Mouse (Mus musculus): Measurements from ENCODE around the gene Tbc1d2b.
A peak's percentile ranks its signal among the peaks of the same experiment; 100 is the strongest.

The Tbc1d2b gene

DNA sequence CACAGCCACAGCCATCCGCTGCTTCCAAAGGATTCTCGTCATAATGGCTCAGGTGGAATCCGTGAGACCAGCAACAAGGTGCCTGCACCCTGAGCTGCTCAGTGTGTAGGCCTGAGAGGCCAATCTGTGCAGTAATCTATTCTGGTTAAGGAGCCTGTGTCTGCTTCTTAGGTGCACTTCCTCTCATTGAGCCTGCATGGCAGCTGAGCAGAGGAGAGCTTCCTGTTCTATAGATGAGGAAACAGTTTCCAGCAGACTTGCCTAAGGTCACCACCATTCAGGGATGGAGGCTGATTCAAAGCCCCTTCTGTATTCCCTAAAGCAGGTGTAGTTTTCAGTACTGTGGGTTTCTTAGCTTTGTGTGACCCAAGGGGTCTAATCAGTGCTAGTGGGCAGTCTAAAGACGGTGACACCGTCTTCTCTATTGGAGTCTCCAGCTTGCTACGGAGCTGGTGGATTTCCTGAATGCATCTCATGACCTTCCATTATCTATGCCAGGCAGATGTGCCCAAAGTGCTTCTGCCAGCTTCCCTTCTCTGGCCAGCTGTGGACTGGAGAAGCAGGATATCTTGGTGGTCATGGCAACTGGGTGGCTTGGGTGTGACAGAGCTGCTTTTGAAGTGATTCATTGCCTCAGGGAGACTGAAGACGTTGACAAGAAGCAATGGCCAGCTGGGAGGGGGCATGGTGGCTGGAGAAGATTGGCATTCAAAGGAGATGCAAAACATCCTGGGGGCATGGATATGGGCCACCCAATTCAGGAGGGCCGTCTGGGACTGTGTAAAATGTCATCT is 97.9 kb downstream of the Tbc1d2b start:
- no peak for DNase-seq (ENCODE audit: low spot score in 2 of 2)

GRCm38 (mm10) chr9:90171421-90171820 is 99.2 kb downstream of the Tbc1d2b start:
- no peak for DNase-seq (ENCODE audit: low spot score in 2 of 2)

DNA sequence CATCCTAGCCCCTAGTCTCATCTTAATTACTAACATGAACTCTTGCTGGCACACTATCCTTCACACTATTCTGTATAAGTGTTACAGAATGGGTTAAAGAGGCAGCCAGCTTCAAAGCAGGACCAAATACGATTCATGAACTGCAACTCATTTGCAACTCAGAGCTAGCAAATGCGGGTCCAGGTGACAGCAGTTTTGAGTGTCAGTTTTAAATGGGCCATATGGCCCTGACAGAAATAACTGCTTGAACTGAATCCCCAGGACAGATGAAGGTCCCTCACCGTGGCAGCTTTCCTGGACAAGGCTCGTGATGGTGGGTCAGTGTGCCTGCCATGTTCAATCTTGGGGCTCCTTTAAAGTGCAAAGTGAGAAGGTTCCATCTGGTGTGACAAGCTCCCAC is 100.6 kb downstream of the Tbc1d2b start:
- DNase-seq (ENCODE audit: low spot score in 2 of 2), result no peak

- DNase-seq (ENCODE audit: low spot score in 2 of 2), result no peak
These were observed 104.0 kb downstream of the Tbc1d2b start for GRCm38 (mm10) chr9:90166615-90167014.

DNA sequence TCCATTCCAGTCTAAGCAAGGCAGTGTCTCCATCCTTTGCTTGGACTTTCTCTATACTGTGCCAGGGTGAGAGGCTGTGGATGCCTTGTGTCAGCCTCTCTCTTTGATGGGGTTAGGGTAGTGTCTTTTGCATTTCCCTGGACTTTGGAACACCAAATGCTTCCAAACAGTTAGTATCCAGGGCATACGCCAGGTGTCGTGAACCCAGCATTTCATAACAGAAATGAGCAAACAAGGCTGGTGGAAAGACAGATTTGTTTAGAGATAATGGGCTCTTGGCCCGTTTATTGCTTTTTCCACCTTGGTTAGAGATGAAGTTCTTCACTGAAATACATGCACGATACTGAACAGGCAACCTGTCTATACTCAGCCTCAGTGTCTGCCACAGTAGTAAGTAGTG is 105.0 kb downstream of the Tbc1d2b start:
- DNase-seq (ENCODE audit: low spot score in 2 of 2), result no peak

GRCm38 (mm10) chr9:90164670-90165453 is 105.7 kb downstream of the Tbc1d2b start:
- no peak for DNase-seq (ENCODE audit: low spot score in 2 of 2)

- DNase-seq (ENCODE audit: low spot score in 2 of 2), result no peak
These were observed 106.9 kb downstream of the Tbc1d2b start for GRCm38 (mm10) chr9:90163749-90164095.

DNA sequence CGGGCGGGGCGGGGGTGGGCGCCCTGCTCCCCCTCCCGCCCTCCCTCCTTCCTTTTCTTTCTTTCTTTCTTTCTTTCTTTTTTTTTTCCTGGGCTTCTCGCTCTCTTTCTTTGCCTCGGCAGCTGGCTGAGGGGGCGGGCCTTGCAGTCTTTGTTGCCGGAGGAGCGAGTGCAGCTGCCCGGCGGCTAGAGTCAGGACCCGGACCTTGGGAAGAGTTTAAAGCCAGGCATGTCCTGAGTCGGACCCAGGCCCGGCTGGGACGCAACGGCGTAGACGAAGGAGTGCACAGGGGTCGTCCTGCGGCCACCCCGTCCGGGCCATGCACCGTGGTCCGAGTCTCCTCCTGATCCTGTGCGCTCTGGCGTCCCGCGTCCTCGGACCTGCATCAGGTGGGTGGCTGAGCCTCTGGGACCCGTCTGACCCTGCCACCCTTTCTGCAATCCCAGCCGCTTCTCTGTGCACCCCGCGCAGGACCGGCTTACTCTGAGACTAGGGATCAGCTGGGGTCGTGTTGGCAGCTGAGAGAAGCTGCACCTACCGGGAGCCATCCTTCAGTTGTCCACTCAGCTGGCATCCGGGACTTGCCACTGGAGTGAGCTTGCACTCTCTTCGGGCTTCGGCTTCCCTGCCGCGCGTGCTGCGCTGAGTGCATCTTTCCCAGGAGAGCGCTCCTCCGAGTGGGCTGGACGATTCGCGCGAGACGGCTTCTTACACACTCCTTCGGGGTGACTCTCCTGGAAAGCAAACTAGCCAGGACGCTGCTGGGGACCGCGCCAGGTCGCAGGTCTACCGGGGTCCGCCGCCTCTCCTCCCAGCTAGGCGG is 107.5 kb downstream of the Tbc1d2b start, which contains the start of gene Adamts7:
Gene Adamts7 (plus strand): TSS at position 144 of the 823 bp plus-strand sequence.
- peak; percentile 36 to 42 for DNase-seq (ENCODE audit: low spot score in 2 of 2)

GRCm38 (mm10) chr9:90162243-90162925 is 108.2 kb downstream of the Tbc1d2b start:
- peak in 1 of 2 experiments; percentile 6 for DNase-seq (ENCODE audit: low spot score in 2 of 2)

All from right cerebral cortex, adult 2 months (tissue).